Mouse (Mus musculus) CH12.LX (cell line): ENCODE measurements around the gene Psmd9.

Experiments used
- CHD2 ChIP-seq: IDR thresholded peaks from 2 replicates; pipeline ENCODE4 v1.6.1; 2011; ENCODE audit warnings: low read length, improper control_type of control experiment
- CTCF ChIP-seq, 2 experiments: IDR thresholded peaks in 1 of 2; conservative IDR thresholded peaks in 1 of 2; 2 replicates each; pipeline ENCODE4 v1.5.1; 2011 to 2012; ENCODE audit warnings: low read depth in 2 of 2, low read length in 2 of 2, improper control_type of control experiment in 1 of 2, inconsistent platforms in 1 of 2, mild to moderate bottlenecking in 1 of 2, moderate library complexity in 1 of 2
- E2F4 ChIP-seq: IDR thresholded peaks from 2 replicates; pipeline ENCODE4 v1.6.1; 2011; ENCODE audit warnings: low read depth, low read length, improper control_type of control experiment; ENCODE audit not compliant: insufficient replicate concordance
- EP300 ChIP-seq: IDR thresholded peaks from 2 replicates; pipeline ENCODE4 v1.6.1; 2011; ENCODE audit warnings: low read length, improper control_type of control experiment
- ETS1 ChIP-seq: conservative IDR thresholded peaks from 2 replicates; pipeline ENCODE4 v1.6.1; 2012; ENCODE audit warnings: low read depth, mild to moderate bottlenecking, inconsistent platforms, low read length, improper control_type of control experiment, moderate library complexity
- MAFK ChIP-seq: IDR thresholded peaks from 2 replicates; pipeline ENCODE4 v1.6.1; 2011; ENCODE audit warnings: low read length, improper control_type of control experiment; ENCODE audit not compliant: insufficient replicate concordance
- PAX5 ChIP-seq: IDR thresholded peaks from 2 replicates; pipeline ENCODE4 v1.6.1; 2012; ENCODE audit warnings: low read length, inconsistent platforms, mixed read lengths
- POLR2A ChIP-seq: IDR thresholded peaks from 2 replicates; pipeline ENCODE4 v1.6.1; 2011; ENCODE audit warnings: low read depth, mild to moderate bottlenecking, improper control_type of control experiment, low read length
- RAD21 ChIP-seq: IDR thresholded peaks from 2 replicates; pipeline ENCODE4 v1.6.1; 2011; ENCODE audit warnings: low read depth, mild to moderate bottlenecking, low read length, improper control_type of control experiment, moderate library complexity
- UBTF ChIP-seq: IDR thresholded peaks from 2 replicates; pipeline ENCODE4 v1.6.1; 2012; ENCODE audit warnings: low read depth, mild to moderate bottlenecking, inconsistent platforms, low read length, improper control_type of control experiment, moderate library complexity
- USF1 ChIP-seq: IDR thresholded peaks from 2 replicates; pipeline ENCODE4 v1.6.1; 2014; ENCODE audit warnings: low read depth, mild to moderate bottlenecking, inconsistent platforms, low read length, improper control_type of control experiment
- ZC3H11A ChIP-seq: IDR thresholded peaks from 2 replicates; pipeline ENCODE4 v1.6.1; 2012; ENCODE audit warnings: low read depth, mild to moderate bottlenecking, inconsistent platforms, low read length, improper control_type of control experiment
- ZMIZ1 ChIP-seq: IDR thresholded peaks from 2 replicates; pipeline ENCODE4 v1.6.1; 2012; ENCODE audit warnings: low read depth, mild to moderate bottlenecking, inconsistent platforms, low read length, improper control_type of control experiment

DNA sequence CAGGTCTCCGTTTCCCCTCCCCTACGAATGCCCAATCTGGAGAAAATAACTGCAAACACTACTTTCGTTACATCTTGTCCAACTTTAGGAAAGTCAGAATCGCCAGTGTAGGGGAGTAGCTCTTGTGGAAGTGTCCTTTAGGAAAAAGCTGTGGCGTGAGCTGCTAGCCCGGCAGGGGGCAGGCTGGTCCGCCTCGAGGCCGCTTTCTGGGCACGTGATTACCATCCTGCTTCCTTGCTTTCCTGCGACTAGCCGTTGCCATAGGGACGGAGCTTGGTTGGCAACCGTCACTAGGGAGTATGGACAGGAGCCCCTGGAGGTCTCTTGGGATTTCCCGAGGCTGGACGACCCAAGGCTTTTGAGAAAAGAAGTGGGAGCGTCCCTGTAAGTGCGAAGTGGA is 82.6 kb downstream of the Psmd9 start, which contains the start of gene Wdr66:
- TF ChIP-seq ETS1 (no peak), CHD2 (no peak), EP300 (no peak), CTCF (conservative IDR thresholded peaks at IDR 0.05 in 1 of 2, IDR thresholded peaks at IDR 0.05 in 1 of 2; ENCODE audit: low read depth in 2 of 2, low read length in 2 of 2) (no peak), USF1 (no peak), ZC3H11A (no peak), MAFK (no peak), POLR2A (no peak), RAD21 (no peak), UBTF (no peak), PAX5 (no peak), E2F4 (no peak), ZMIZ1 (no peak)
